Mouse (Mus musculus): ENCODE measurements at regions not wholly inside any gene's neighbourhood (a gene's known extent, or its start where the extent isn't known, plus 50 kb on each side); places are given as distances from the start of the nearest gene placed in this dataset.
A peak's percentile ranks its signal among the peaks of the same experiment; 100 is the strongest.
"Not testable (repeated sequence)": the region's sequence is repeated elsewhere in the genome, so short reads cannot be mapped to it uniquely, and the experiment has no call there.

- no peak overlapping the region for H3K4me2 ChIP-seq (ENCODE audit: low read depth, low read length)
- no peak overlapping the region for H3K9ac ChIP-seq (ENCODE audit: low read depth, low read length)
- H3K4me1 ChIP-seq (ENCODE audit: control insufficient read depth, insufficient read depth, low read length): no peaks in the 10 kb centered on the region
- H3K4me3 ChIP-seq (ENCODE audit: low read length): no peak overlapping the region
- H3K27ac ChIP-seq (ENCODE audit: low read length): no peak overlapping the region
- WGBS: 45% methylated on average over 2 of the region's 2 CpGs
- H3K36me3 ChIP-seq (ENCODE audit: control insufficient read depth, insufficient read depth, low read length): no peaks in the 10 kb centered on the region
- H3K9me3 ChIP-seq (ENCODE audit: control insufficient read depth, low read length): no peaks in the 10 kb centered on the region
- ATAC-seq: no peak
- H3K27me3 ChIP-seq (replicated peaks; ENCODE audit: control insufficient read depth, insufficient read depth, low read length): no peaks in the 10 kb centered on the region
Measured at GRCm38 (mm10) chr19:19347017-19347416, 236.0 kb upstream of the Rorb start.

- Histone ChIP-seq H3K9ac (ENCODE audit: low read depth, low read length) (no peak overlapping the region), H3K4me1 (ENCODE audit: control insufficient read depth, insufficient read depth, low read length) (no peaks in the 10 kb centered on the region), H3K4me2 (ENCODE audit: low read depth, low read length) (no peak overlapping the region), H3K27ac (ENCODE audit: low read length) (no peak overlapping the region), H3K4me3 (ENCODE audit: low read length) (no peak overlapping the region), H3K9me3 (ENCODE audit: control insufficient read depth, low read length) (no peaks in the 10 kb centered on the region), H3K27me3 (replicated peaks; ENCODE audit: control insufficient read depth, insufficient read depth, low read length) (no peaks in the 10 kb centered on the region), H3K36me3 (ENCODE audit: control insufficient read depth, insufficient read depth, low read length) (no peaks in the 10 kb centered on the region)
- WGBS: 75% methylated on average over 7 of the region's 7 CpGs
- no peak for ATAC-seq
Measured at GRCm38 (mm10) chr19:19344426-19344811, 233.4 kb upstream of the Rorb start.

GRCm38 (mm10) chr19:19343702-19344425, 232.9 kb upstream of the Rorb start:
- Histone ChIP-seq H3K9me3 (ENCODE audit: control insufficient read depth, low read length) (no peaks in the 10 kb centered on the region), H3K4me1 (ENCODE audit: control insufficient read depth, insufficient read depth, low read length) (no peaks in the 10 kb centered on the region), H3K9ac (ENCODE audit: low read depth, low read length) (no peak overlapping the region), H3K4me2 (ENCODE audit: low read depth, low read length) (no peak overlapping the region), H3K4me3 (ENCODE audit: low read length) (no peak overlapping the region), H3K27ac (ENCODE audit: low read length) (no peak overlapping the region), H3K27me3 (replicated peaks; ENCODE audit: control insufficient read depth, insufficient read depth, low read length) (no peaks in the 10 kb centered on the region), H3K36me3 (ENCODE audit: control insufficient read depth, insufficient read depth, low read length) (no peaks in the 10 kb centered on the region)
- 47% methylated on average over 10 of the region's 10 CpGs for WGBS
- no peak; the same call in 1 of the 2 replicates for ATAC-seq

GRCm38 (mm10) chr19:19307142-19307541, 196.1 kb upstream of the Rorb start:
- not testable (repeated sequence) for H3K27me3 ChIP-seq (replicated peaks; ENCODE audit: control insufficient read depth, insufficient read depth, low read length); H3K4me3 ChIP-seq (ENCODE audit: low read length); H3K4me2 ChIP-seq (ENCODE audit: low read depth, low read length); H3K4me1 ChIP-seq (ENCODE audit: control insufficient read depth, insufficient read depth, low read length); H3K9ac ChIP-seq (ENCODE audit: low read depth, low read length); H3K9me3 ChIP-seq (ENCODE audit: control insufficient read depth, low read length); H3K36me3 ChIP-seq (ENCODE audit: control insufficient read depth, insufficient read depth, low read length); ATAC-seq; H3K27ac ChIP-seq (ENCODE audit: low read length)
- WGBS: 90% methylated on average over 2 of the region's 2 CpGs

GRCm38 (mm10) chr19:19306476-19307131, 195.6 kb upstream of the Rorb start:
- H3K9ac ChIP-seq (ENCODE audit: low read depth, low read length): no peak overlapping the region
- no peaks in the 10 kb centered on the region for H3K9me3 ChIP-seq (ENCODE audit: control insufficient read depth, low read length)
- H3K36me3 ChIP-seq (ENCODE audit: control insufficient read depth, insufficient read depth, low read length): no peaks in the 10 kb centered on the region
- H3K4me1 ChIP-seq (ENCODE audit: control insufficient read depth, insufficient read depth, low read length): no peaks in the 10 kb centered on the region
- whole genome bisulfite sequencing: 80% methylated on average over 6 of the region's 6 CpGs
- H3K27ac ChIP-seq (ENCODE audit: low read length): no peak overlapping the region
- H3K4me2 ChIP-seq (ENCODE audit: low read depth, low read length): no peak overlapping the region
- no peaks in the 10 kb centered on the region for H3K27me3 ChIP-seq (replicated peaks; ENCODE audit: control insufficient read depth, insufficient read depth, low read length)
- no peak for ATAC-seq
- H3K4me3 ChIP-seq (ENCODE audit: low read length): no peak overlapping the region

GRCm38 (mm10) chr19:19285864-19286263, 174.9 kb upstream of the Rorb start:
- 88% methylated on average over 3 of the region's 3 CpGs for WGBS
- not testable (repeated sequence) for H3K4me2 ChIP-seq (ENCODE audit: low read depth, low read length); H3K27me3 ChIP-seq (replicated peaks; ENCODE audit: control insufficient read depth, insufficient read depth, low read length)

GRCm38 (mm10) chr19:19246837-19247560, 136.0 kb upstream of the Rorb start:
- Histone ChIP-seq H3K9ac (ENCODE audit: low read depth, low read length) (no peak overlapping the region), H3K4me3 (ENCODE audit: low read length) (no peak overlapping the region), H3K9me3 (ENCODE audit: control insufficient read depth, low read length) (no peaks in the 10 kb centered on the region), H3K27ac (ENCODE audit: low read length) (no peak overlapping the region), H3K27me3 (replicated peaks; ENCODE audit: control insufficient read depth, insufficient read depth, low read length) (no peaks in the 10 kb centered on the region), H3K4me2 (ENCODE audit: low read depth, low read length) (no peak overlapping the region), H3K4me1 (ENCODE audit: control insufficient read depth, insufficient read depth, low read length) (no peaks in the 10 kb centered on the region), H3K36me3 (ENCODE audit: control insufficient read depth, insufficient read depth, low read length) (no peaks in the 10 kb centered on the region)
- no peak for ATAC-seq
- 59% methylated on average over 5 of the region's 5 CpGs for WGBS

More at GRCm38 (mm10) chr19:19285864-19286263, 174.9 kb upstream of the Rorb start:
- H3K4me3 ChIP-seq (ENCODE audit: low read length); H3K36me3 ChIP-seq (ENCODE audit: control insufficient read depth, insufficient read depth, low read length); ATAC-seq; H3K9me3 ChIP-seq (ENCODE audit: control insufficient read depth, low read length); H3K27ac ChIP-seq (ENCODE audit: low read length); H3K4me1 ChIP-seq (ENCODE audit: control insufficient read depth, insufficient read depth, low read length); H3K9ac ChIP-seq (ENCODE audit: low read depth, low read length): not testable (repeated sequence)

GRCm38 (mm10) chr19:19229305-19229994, 118.5 kb upstream of the Rorb start:
- Histone ChIP-seq H3K4me3 (ENCODE audit: low read length) (no peak overlapping the region), H3K4me2 (ENCODE audit: low read depth, low read length) (no peak overlapping the region), H3K9ac (ENCODE audit: low read depth, low read length) (no peak overlapping the region), H3K27me3 (replicated peaks; ENCODE audit: control insufficient read depth, insufficient read depth, low read length) (no peaks in the 10 kb centered on the region), H3K36me3 (ENCODE audit: control insufficient read depth, insufficient read depth, low read length) (no peaks in the 10 kb centered on the region), H3K9me3 (ENCODE audit: control insufficient read depth, low read length) (no peaks in the 10 kb centered on the region), H3K4me1 (ENCODE audit: control insufficient read depth, insufficient read depth, low read length) (no peaks in the 10 kb centered on the region), H3K27ac (ENCODE audit: low read length) (no peak overlapping the region)
- peak; percentile 59; the same call in 1 of the 2 replicates for ATAC-seq
- 69% methylated on average over 3 of the region's 3 CpGs for WGBS

GRCm38 (mm10) chr19:19220826-19221225, 109.8 kb upstream of the Rorb start:
- Histone ChIP-seq H3K9ac (ENCODE audit: low read depth, low read length) (no peak overlapping the region), H3K4me3 (ENCODE audit: low read length) (no peak overlapping the region), H3K27ac (ENCODE audit: low read length) (no peak overlapping the region), H3K36me3 (ENCODE audit: control insufficient read depth, insufficient read depth, low read length) (no peaks in the 10 kb centered on the region), H3K4me1 (ENCODE audit: control insufficient read depth, insufficient read depth, low read length) (no peaks in the 10 kb centered on the region), H3K4me2 (ENCODE audit: low read depth, low read length) (no peak overlapping the region), H3K9me3 (ENCODE audit: control insufficient read depth, low read length) (no peaks in the 10 kb centered on the region), H3K27me3 (replicated peaks; ENCODE audit: control insufficient read depth, insufficient read depth, low read length) (no peaks in the 10 kb centered on the region)
- no peak for ATAC-seq
- 92% methylated on average over 6 of the region's 6 CpGs for WGBS

Data from intestine, embryonic 16.5 days (tissue).